Mouse (Mus musculus) lung, adult 18-20 months (tissue): Measurements from ENCODE around the gene Lypd3.
"Not testable (repeated sequence)": the region's sequence is repeated elsewhere in the genome, so short reads cannot be mapped to it uniquely, and the experiment has no call there.

Experiments used
- DNase-seq, 2 experiments: peaks; one replicate each; pipeline ENCODE4 v3.0.0; 2022; ENCODE audit warnings: mixed read lengths in 2 of 2

Lypd3 gene

DNA sequence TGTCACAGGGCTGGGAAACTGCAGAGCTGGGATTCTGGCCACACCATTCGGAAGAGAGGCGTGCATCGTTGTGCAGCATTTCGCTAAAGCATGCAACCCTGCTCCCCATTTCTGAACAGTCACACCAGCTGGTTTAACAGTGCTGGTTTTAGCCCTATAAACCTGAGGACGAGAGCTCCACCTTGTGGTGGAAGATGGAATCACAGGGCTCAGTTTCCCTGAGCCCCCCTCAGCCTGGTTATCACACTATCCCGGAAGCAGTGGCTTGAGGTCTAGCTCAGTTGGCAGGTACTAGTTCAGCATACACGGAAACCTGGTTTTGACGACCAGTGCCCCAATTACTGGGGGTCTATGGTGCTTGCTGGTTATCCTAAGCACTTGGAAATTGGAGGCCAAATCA is 26.2 kb downstream of the Lypd3 start:
- peak; percentile 31 to 36 for DNase-seq

DNA sequence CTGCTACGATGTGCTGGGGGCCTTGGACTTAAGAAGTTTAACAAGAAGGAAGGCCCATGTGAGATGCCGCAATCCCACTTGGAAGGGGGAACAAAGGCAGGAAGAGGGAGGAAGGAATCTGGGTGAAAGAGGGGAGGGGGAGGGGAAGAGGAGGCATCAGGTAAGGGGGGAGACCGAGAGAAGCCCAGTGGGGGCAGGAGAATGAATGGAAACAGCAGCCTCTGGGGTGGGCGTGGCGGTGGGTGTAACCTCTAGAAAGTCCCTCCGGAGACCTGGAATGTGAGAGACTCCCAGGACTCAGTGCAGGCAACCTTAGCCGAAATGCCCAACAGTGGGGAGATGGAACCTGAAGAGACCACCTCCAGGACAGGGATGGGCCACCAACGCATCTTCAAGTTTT is 28.0 kb downstream of the Lypd3 start:
- DNase-seq, result no peak

GRCm38 (mm10) chr7:24664959-24665358 is 28.6 kb downstream of the Lypd3 start:
- DNase-seq, result no peak

DNA sequence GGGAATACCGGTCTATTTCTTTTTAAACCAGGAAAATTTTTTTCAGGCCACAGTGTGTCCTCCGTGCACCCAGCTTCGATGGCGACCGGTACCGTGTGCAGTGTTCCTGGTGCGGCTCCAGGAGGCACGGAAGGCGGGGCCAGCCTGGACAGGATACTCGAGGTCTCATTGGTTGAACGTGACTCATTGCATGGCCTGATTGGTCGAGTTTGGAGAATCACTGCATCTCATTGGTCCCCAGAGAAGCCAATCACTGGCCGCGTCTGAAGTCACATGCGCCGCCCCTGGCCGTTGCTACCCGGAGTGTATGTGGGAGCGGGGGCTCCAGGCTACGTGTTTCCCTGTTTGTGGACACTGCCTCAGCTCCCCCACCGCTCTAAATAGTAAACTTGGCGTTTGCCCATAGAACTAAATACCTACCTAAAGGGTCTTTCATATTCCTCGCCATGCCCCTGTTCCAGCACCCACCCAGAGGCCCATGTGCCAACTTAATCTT is 35.6 kb downstream of the Lypd3 start:
- no peak for DNase-seq

- no peak for DNase-seq
Measured at GRCm38 (mm10) chr7:24676575-24676974, 40.2 kb downstream of the Lypd3 start, which contains the start of gene Tex101. Gene Tex101 (minus strand): TSS chr7:24676675.

- not testable (repeated sequence) for DNase-seq
Measured at GRCm38 (mm10) chr7:24684121-24684520, 47.8 kb downstream of the Lypd3 start.

DNA sequence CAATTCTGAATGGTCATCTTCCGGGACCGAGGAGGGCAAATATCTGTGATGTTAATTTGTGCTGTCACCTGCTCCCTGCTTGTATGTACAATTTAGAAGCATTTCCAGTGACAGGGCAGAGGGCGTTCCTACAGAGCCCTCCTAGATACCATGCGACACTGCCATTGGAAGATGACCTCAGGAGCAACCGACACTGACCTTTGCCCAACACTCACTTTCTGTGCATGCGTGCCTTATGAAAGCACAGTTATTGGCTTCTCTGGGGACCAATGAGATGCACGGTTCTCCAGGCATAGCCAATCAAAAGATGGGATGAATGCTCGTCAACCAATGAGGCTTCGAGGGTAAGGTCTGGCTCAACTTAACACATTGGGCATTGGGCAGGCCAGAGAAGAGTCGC is 51.2 kb downstream of the Lypd3 start:
- DNase-seq, result not testable (repeated sequence)
